ENCODE assay signal across 12 mouse cellular contexts in genomic region chr9:5126821-5127220, GRCm38 (mm10).
"Had no signal": no experiment of that assay in that cellular context is flagged by ENCODE, and none has a peak within 500 bp of the region (broad histone marks: within the 10 kb centered on the region; RNA-seq: fewer than 3 reads in every experiment).

No protein-coding gene starts in this region.

- DNase-seq: left cerebral cortex, postnatal 4 days; liver; liver, embryonic 13.5 days; liver, postnatal 0 days; lung, adult 18-20 months; lung, adult 2 months; lung, embryonic 14.5 days; lung, postnatal 10 days; lung, postnatal 14 days; lung, postnatal 36 days; lung, postnatal 4 days; midbrain, embryonic 14.5 days had no signal
